Mouse (Mus musculus) cerebellum, adult 9-10 months (tissue): ENCODE measurements around the gene Gm26602.
A peak's percentile ranks its signal among the peaks of the same experiment; 100 is the strongest.

Experiments
- DNase-seq: peaks from one replicate; pipeline ENCODE4 v3.0.0; 2022

The Gm26602 gene

DNA sequence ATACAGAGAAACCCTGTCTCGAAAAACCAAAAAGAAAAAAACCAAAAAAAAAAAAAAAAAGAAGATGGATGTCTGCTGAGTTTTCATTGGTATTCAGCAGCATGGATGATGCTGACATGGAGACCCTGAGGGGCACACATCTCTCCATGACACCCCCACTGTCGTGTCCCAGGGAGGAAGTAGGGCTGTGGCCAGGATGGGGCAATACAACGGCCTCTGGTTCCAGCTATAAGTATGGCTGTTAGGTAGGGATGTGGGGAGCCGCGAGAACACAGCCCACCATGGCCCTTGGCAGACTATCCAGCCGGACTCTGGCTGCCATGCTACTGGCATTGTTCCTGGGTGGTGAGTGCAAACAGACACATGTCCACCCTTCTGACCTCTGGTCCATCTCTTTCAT is 24.6 kb upstream of the Gm26602 start, which contains the start of gene Elane:
Gene Elane (plus strand): TSS at position 194 of the 400 bp plus-strand sequence.
- DNase-seq, result no peak

DNA sequence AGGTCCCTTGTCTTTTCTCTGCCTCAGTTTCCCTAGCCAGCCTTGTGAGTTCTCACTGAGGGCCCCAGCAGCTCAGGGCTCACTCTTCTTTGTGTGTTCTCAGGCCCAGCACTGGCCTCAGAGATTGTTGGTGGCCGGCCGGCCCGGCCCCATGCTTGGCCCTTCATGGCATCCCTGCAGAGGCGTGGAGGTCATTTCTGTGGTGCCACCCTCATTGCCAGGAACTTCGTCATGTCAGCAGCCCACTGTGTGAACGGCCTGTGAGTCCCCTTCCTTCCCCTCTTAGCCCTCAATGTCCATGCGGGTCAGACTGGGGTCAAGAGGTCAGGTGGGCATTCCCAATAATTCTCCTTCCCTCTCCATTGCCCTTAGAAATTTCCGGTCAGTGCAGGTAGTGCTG is 24.0 kb upstream of the Gm26602 start:
- no peak for DNase-seq

DNA sequence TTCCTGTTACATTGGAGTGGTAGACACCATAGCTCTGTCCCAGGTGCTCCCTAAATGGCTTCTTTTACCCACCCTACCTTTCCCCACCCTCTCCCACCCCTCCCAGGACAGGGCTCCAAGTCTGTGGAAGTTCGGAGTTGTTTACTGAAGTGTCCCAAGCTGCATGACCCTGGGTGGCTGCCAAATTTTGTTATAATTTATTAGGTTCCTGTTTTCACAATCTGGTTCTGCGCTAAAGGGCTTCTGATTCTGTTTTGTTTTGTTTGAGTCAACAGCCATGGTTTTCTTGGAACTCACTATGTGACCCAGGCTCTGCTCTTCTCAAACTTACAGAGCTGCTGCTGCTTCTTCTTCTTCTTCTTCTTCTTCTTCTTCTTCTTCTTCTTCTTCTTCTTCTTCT is 21.3 kb upstream of the Gm26602 start:
- DNase-seq, result no peak

DNA sequence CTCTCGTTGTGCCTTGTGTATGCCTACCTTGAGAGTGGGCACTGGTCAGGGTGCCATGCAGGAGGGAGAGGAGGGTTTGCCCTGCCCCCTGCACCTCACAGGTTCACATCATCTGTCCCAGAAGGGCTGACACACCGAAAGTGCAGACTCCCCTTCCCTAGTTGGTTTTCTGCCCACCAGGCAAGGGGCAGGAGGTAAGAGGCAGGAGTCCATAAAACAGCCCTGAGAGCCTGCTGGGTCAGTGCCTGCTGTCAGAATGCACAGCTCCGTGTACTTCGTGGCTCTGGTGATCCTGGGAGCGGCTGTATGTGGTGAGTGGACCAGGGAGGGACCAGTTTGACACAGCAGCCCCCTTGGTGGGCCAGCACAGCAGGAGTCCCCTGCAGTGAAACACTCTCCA is 20.0 kb upstream of the Gm26602 start, which contains the start of gene Cfd:
Gene Cfd (plus strand): TSS at position 184 of the 400 bp plus-strand sequence.
- no peak for DNase-seq

DNA sequence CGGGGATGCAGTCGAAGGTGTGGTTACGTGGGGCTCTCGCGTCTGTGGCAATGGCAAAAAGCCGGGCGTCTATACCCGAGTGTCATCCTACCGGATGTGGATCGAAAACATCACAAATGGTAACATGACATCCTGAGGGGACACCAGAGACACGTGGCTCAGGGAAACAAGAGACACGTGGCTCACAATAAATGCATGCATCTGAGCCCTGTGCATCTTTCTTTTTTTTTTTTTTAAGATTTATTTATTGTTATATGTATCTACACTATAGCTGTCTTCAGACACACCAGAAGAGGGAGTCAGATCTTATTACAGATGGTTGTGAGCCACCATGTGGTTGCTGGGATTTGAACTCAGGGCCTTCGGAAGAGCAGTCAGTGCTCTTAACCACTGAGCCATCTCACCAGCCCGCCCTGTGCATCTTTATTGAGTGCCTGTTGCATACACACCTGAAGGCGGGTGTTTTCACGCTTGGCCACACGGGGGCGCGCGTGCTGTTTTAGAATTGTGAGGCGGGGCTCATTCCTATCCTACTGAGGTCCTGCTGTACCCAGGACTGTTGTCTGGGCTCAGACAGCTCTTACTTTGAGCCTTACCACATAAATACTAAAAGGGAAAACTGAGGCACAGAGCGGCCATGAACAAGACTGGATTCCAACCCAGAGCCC is 18.1 kb upstream of the Gm26602 start:
- DNase-seq, result peak; percentile 89

DNA sequence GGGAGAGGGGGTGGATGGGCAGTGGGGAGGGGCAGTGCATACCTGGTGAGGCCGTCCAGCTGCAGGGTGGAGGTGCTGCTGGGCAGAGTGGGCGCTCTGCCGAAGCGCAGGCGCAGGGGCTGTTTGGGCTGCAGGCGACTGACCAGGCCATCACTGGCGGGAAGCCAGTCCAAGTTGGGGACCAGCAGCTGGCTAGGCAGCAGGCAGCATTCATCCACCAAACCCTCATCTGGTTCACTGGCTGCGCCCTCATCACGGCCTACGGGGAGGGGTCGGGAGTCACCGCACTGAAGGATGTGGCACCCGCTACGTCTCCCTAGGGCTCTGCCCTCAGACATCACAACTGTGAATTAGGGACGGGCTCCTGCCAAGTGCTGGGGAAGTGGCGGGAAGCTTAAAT is 14.3 kb upstream of the Gm26602 start:
- no peak for DNase-seq

DNA sequence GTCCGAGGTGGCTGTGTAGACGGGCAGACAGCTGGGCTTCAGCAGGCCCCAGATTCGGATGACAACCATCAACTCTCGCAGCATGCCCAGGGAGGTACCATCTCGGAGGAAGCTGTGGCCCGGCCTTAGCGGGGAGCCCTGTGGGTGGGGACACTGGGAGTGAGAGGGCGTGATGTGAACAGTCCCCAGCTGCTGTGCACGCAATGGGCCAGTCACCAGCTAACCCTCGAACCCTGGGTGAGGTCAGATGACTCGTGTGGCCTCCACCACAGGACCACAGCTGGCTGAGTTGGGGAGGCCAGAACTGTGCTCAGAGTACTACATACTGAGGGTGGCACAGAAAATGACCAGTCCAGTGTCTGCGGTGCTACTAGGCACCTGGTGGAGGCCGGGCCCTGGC is 13.8 kb upstream of the Gm26602 start:
- no peak for DNase-seq

DNA sequence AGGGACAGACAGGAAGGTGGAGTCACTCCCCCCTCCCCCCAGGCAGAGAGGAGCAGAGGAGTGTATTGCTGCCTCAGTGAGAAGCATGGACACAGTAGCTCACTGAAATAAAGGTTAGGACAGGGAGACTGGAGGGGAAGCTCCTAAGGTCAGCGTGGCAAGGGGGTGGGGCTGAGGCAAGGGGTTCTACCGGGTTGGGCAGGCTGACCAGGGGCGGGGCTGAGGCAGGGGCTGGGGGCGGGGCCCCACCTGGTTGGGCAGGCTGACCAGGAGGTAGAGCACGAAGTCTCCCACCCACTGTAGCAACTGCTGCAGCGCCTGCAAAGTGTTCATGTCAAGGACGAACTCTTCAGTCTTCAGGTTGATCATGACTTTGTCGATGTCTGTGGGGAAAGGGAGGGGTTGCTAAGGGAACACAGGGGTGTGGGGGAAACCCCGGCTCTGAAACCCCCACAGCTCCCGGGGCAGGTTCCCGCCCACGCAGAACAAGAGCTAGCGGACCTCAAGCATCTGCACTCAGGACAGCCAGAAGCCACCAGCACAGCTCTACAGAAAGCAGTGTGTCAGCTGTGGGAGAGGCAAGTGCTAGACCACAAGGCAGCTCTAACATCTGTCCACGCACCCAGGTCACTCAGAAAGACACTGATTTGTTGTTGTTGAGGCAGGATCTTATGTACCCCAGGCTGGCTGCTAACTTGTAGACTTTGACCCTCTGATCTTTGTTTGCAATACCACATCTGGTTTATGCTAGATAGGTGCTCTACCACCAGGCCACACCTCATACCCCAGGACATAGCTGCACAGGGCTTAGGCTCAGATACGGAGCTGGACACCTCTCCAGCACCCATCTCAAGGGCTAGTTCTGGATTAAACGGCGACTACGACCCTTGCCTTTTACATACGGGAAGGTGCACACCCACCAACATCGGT is 13.1 kb upstream of the Gm26602 start:
- DNase-seq, result no peak

DNA sequence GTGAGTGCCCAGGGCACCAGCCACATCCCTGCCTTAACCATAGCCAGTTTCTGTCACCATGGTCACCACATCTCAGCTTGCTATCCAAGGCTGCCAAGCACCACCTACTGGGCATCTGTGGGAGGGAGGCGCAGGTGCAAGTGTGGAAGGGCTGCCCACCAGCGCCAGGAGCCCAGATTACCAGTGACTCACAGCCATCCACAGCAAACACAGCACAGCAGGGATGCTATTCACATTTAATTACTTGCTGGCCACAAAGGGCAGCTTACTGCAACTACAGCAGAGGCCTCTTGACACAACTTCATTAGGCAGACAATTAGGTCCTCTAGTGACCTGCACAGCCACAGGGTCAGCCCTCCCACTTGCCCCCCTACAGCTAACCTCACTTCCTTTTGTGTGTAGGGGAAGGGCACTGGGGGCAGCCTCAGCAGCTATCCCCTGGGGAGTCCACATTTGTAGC is 9.7 kb upstream of the Gm26602 start:
- DNase-seq, result no peak

DNA sequence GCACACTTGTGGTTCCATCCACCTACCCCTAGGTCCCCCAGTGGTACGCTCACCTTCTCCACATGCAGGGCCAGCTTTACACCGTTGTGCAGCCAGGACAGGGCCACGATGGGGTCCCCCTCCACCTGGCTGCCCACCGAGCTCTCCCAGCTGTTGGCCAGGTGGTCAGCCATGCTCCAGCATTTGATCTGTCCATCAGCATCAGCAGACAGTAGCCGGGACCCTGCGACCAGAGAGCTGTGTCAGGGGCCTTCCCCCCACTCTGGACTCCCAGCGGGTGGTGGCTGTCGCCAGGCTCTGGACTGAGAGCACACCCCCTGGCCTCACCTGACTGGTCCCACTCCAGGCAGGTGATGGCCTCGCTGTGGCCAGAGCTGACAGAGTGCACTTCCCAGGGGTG is 3.9 kb upstream of the Gm26602 start:
- DNase-seq, result peak; percentile 61

DNA sequence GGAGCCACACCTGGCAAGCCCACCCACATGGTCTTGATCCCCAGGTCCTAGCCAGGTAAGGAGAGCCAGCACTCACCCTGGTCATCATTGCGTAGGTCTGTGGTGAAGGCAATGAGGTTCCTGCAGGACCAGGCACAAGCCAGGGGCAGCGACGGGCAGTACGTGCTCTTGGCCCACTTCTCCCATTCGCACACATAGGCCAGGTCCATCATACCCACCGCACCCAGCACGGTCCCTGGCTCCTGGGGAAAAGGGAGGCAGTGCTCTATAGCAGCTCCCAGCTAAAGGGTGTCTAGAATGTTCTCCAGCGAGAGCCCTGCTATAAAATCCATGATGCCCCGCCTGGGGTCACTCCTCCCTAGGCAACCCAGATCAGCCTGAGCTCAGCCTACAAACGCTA is 3.2 kb upstream of the Gm26602 start:
- DNase-seq, result peak; percentile 64

DNA sequence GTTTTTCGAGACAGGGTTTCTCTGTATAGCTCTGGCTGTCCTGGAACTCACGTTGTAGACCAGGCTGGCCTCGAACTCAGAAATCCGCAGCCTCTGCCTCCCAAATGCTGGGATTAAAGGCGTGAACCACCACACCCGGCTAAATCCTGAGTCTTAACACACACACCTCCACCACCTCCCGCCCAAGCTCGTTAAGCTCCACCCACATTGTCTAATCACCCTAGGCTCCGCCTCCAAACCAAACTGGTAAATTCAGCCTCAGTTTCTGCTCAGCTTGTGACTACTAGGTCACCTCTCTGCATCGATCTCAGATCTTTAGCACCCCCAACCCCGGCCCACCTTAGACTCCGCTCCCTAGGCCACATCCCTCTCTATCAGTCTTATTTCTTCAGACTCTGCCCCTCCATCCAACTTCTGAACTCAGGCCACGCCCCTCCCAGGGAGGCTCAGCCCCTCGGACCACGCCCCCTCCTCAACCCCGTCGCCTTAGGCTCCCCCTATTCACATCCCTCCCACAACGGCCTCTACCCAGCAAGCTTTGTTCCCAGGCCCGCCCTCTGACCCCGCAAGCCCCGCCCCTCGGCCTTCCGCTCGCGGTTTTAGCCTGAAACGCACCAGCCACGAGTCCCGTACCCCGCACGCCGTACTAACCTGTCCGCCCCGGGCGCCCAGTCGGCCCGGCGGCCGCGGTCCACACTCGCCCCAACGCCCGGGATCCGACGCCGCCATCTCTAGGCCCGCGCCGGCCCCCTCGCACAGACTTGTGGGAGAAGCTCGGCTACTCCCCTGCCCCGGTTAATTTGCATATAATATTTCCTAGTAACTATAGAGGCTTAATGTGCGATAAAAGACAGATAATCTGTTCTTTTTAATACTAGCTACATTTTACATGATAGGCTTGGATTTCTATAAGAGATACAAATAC is 2.2 kb upstream of the Gm26602 start, which contains the start of gene Med16:
Gene Med16 (minus strand): TSS at position 757 of the 925 bp plus-strand sequence.
- DNase-seq, result peak; percentile 98

DNA sequence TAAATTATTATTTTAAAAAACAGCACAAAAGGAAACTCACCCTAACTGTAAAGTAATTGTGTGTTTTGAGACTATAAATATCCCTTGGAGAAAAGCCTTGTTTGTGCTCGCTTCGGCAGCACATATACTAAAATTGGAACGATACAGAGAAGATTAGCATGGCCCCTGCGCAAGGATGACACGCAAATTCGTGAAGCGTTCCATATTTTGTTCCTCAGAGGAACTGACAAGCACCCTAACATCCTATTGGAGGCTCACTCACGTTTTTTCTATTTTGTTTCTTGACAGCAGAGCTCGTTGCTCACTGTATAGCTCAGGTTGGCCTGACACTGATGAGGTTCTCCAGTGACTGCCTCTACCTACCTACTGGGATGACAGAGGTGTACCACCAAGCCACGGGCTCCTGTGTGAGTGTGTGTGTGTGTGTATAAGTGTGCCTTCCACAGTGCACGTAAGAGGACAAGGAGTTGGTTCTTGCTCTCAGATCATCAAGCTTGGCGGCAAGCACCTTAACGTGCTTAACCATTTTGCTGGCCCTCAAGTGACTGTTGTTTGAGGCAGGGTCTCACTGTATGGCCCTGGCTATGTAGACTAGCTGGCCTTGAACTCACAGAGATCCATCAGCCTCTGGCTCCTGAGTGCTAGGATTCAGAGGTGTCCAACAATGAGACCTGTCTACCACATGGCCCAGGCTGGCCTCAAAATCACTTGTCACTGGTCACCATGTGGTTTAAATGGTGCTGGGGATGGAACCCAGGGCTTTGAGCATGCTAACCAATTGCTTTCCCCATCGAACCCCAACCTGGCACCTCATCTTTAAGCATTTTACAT is 1.3 kb upstream of the Gm26602 start:
- no peak for DNase-seq

DNA sequence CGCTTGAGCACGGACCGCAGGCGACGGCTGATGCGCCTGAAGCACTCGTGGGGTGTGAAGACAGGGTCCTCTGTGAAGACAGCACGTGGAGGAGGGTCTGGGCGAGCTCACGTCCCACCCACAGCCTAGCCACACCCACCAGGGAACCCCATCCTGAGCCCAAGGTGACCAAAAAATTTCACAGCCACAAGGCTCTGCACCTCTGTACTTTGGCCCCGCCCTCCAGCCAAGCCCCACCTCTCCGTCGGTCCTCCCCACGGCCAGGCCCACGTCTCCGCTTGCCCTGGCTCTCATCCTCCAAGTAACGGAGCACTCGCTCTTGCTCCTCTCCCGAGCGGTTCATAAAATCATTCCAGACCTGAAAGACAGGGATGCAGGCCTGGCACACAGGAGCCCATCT is 1.8 kb downstream of the Gm26602 start:
- DNase-seq, result no peak

DNA sequence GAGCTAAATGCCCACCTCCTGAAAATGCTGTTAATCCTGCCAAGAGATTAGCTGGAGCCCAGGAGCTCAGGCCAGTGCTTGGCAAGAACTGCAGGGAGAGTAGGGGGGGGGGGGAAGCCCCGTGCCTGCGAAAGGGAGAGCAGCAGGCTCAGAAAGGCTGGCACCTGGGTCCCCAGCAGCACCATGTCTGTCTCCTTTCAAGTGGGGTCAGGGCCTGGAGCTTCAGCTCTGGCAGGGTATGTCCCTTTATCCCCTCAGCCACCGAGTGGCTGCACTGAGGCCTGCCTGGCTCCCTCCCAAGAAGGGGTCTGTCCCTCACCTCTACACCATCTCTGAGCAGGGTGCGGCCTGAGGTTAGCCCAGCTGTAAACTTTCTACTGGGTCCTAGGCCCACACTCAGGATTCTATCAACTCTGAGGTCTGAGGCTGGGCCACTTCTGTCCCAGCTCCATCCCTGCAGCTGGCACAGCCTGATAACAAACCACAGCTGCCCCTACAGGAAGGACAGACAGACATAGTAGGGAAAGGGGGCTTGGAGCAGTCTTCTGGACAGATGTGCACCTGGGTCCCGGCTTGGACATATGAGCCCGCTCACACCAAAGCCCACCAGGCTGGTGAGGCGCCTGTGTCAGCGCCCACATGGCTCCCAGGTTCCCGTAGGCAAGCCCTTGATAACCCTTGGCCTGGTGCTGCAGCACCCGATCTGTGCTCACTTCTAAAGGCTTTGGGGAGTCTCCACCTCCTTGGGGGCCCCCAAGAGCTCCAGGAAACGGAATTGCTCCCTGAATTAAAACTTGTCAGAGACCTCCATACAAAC is 3.7 kb downstream of the Gm26602 start:
- DNase-seq, result no peak

DNA sequence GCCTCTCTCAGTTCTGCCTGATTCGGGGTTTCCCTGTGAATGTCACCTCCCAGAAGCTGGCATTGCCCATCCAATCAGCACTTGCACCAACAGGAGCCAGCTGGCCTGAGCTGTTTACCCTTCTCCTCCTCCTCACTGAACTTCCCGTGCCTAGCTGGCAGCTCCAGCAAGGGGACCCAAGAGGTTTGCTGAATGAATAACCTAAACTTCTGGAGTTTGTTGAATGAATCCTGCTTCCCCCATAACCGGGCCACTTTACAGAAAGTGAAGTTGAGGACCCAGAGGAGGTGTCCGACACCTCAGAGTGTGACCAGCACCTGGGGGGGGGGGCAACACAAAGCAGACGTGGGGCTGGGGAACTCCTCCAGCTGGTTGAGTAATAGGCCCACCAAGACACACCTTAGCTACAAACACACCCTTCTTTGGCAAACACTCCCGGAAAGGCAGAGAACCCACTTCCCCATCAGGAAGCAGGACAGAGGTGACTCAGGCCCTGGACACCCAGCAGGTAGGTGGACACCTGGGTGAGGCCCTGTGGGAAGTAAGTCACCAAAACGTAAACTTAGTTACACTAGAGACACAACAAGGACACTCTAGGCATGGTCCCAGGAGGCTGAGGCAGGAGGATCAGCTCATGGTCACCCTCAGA is 4.4 kb downstream of the Gm26602 start:
- DNase-seq, result peak; percentile 46

DNA sequence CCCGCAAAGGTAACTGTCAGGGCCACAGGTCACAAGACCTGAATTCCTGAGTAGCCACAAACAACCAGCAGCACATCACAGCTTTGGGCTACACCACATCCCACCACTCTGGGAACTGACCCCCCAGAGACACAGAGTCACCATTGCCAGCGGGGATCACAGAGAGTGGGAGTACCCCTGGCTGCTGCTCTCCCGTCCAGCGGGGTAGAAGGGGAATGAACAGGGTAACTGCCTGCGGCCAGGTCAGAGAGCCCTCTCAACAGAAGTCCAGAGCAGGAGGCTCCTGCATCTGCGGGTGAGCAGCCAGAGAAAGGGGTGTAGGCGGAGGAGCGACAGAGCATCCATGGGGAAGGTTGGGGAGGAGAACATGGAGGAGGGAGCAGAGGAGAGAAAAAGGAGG is 5.4 kb downstream of the Gm26602 start:
- peak; percentile 58 for DNase-seq

DNA sequence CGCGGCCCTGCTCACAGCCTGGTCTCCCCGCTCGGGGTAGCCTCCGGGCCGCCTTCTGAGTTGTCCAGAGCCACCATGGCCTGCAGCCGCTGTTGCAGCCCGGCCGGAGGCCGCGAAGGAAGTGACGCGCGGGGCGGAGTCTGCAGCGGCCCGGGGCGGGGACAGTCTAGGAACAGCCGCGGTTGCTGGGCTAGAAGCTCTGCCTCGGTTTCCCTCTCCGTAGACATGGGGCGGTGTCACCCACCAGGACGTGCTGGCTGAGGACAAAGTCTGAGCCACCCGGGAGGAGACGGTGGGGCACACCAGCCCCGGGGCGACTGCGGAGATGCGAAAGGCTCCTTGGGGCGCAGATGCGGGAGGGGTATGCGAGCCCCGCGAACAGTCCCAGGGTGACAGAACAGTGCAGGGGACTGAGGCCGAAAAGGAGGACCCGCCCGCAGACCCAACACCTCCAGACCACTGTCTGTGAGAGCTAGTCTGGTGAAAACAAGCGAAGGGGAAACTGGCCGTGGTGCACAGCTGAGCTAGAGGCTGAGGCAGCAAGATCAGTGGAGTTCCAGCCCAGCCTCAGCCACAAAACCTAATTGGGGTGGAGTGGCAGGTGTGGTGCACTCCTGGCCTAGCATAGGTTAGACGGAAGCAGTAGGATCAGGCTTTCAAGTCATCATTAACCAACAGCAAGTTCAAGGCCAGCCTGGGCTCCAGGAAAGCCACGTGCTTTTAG is 6.3 kb downstream of the Gm26602 start, which contains the start of gene Kiss1r:
Gene Kiss1r (plus strand): TSS at position 164 of the 724 bp plus-strand sequence.
- DNase-seq, result peak; percentile 84

DNA sequence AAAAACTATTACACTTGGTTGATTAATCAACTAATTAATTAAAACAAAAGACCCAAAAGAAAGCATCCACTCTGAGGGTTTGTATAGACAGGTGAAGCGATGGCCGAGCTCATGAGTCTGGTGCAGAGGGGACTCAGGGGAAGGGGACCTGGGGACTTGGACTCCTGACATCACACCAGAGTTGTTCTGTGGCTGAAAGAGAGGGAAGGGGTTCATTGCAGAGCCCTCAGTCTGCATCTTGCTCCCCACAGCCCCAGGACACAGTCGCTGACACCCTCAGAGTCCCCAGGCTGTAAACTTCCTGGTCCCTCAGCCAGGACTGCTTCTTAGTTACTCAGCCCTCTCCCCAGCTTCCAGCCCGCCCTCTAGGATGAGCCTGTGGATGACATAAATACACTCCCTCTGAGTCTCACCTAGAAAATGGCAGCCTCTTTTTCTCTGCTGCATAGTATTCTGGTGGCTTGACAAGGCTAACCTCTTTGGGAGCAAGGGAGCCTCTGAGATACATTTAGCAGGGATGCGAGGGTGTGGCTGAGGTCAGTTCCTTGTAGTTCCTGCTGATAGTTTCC is 7.0 kb downstream of the Gm26602 start:
- DNase-seq, result peak; percentile 54
